Comparison of ENCODE assay signal across 9 mouse cellular contexts in the genomic region with DNA sequence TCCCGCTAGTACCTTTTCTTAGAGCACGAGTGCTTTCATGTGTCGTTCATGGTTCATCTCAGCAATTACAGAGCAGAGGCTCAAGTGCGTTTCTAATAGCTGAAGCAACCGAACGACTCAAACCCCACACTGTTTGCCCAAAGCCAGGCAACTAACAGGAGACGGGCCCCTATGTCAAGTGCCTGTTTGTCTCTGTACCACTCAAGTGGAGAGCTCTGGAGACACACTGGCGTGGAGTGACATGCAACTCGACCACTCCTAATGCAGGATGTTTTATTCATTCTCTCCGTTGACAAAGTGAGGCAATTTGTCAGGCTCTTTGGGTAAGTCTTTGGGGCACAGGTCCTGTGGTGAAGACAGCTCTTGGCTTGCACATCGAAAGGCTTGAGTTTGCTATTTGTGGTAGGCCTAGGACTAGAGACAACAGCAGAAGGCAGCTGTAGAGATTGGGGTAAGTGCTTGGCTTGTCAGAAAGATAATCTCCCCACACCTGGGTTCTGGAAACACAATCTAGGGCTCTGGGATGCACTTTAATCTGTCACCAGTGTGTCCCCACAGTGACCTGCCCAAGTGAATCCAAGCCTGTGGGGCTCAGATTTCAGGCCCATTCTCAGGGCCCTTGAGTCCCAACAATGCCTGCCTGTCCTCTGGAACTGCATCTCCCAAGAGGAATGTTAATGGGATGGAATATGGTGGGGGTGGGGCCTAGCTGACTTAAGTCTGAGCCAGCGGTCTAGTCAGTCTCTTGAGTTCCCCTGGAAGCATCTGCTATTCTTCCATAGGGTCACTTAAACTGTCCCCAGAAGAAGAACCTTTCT.
DNase-seq lines count a peak whose midpoint lies in the region; ATAC-seq and TF ChIP-seq lines count a peak whose summit lies in the region.
"Had no signal": no experiment of that assay in that cellular context is flagged by ENCODE, and none has a peak within 500 bp of the region (broad histone marks: within the 10 kb centered on the region; RNA-seq: fewer than 3 reads in every experiment).

No protein-coding gene starts in this region.

- peak overlapping the region; percentile 38 for H3K27ac ChIP-seq in heart, embryonic 15.5 days
- no peak overlapping the region for H3K27ac ChIP-seq in midbrain, embryonic 11.5 days (ENCODE audit: low read depth, low read length)
- no peak overlapping the region for H3K27ac ChIP-seq in midbrain, embryonic 14.5 days (replicated peaks; ENCODE audit: low read depth, low read length)
- H3K27ac ChIP-seq in embryonic facial prominence, embryonic 15.5 days (replicated peaks): peak overlapping the region; percentile 48; the same call in 1 of the 2 replicates
- no peak overlapping the region for H3K27ac ChIP-seq in left cerebral cortex, adult 2 months
- H3K27ac ChIP-seq: gastrocnemius, adult 2 months had no signal

- no peaks in the 10 kb centered on the region for H3K9me3 ChIP-seq in heart, embryonic 15.5 days (replicated peaks)
- no peaks in the 10 kb centered on the region for H3K9me3 ChIP-seq in midbrain, embryonic 11.5 days (ENCODE audit: control insufficient read depth, low read length)
- H3K9me3 ChIP-seq in midbrain, embryonic 14.5 days (ENCODE audit: control insufficient read depth, low read length): no peaks in the 10 kb centered on the region
- no peaks in the 10 kb centered on the region for H3K9me3 ChIP-seq in embryonic facial prominence, embryonic 15.5 days (replicated peaks)

- no peak for DNase-seq in heart, adult 11 months
- DNase-seq in midbrain, embryonic 11.5 days (ENCODE audit: low spot score, missing footprints): no peak
- DNase-seq in midbrain, embryonic 14.5 days: no peak
- DNase-seq in retina, postnatal 1 day: peak; percentile 87
- no peak for DNase-seq in thymus, postnatal 10 days (ENCODE audit: low spot score in 2 of 2)
- no peak for DNase-seq in left cerebral cortex, adult 2 months (ENCODE audit: extremely low spot score in 1 of 2, low spot score in 2 of 2)
- DNase-seq: gastrocnemius, adult 2 months had no signal

- WGBS in heart, embryonic 15.5 days: 28% methylated on average over 12 of the region's 12 CpGs
- WGBS in midbrain, embryonic 11.5 days: 52% methylated on average over 12 of the region's 12 CpGs
- WGBS in midbrain, embryonic 14.5 days: 35% methylated on average over 12 of the region's 12 CpGs
- WGBS in embryonic facial prominence, embryonic 15.5 days: 38% methylated on average over 12 of the region's 12 CpGs

- H3K9ac ChIP-seq in heart, embryonic 15.5 days: no peak overlapping the region
- no peak overlapping the region for H3K9ac ChIP-seq in midbrain, embryonic 11.5 days (ENCODE audit: low read length)
- H3K9ac ChIP-seq in midbrain, embryonic 14.5 days (replicated peaks; ENCODE audit: low read length): no peak overlapping the region
- no peak overlapping the region for H3K9ac ChIP-seq in embryonic facial prominence, embryonic 15.5 days

- intact Hi-C loops in left cerebral cortex, adult 2 months (cut with DNase I): no loop called here

- H3K36me3 ChIP-seq in heart, embryonic 15.5 days: no peaks in the 10 kb centered on the region
- H3K36me3 ChIP-seq in midbrain, embryonic 11.5 days (ENCODE audit: control insufficient read depth, insufficient read depth, low read length): no peaks in the 10 kb centered on the region
- H3K36me3 ChIP-seq in midbrain, embryonic 14.5 days (ENCODE audit: control insufficient read depth, insufficient read depth, low read length): no peaks in the 10 kb centered on the region
- no peaks in the 10 kb centered on the region for H3K36me3 ChIP-seq in embryonic facial prominence, embryonic 15.5 days

- peak; percentile 65 for ATAC-seq in heart, embryonic 15.5 days (replicated peaks; ENCODE audit: insufficient number of reproducible peaks, insufficient read depth, low FRiP score, low read depth)
- peak; percentile 63; the same call in 1 of the 2 replicates for ATAC-seq in midbrain, embryonic 11.5 days (ENCODE audit: low FRiP score)
- ATAC-seq in midbrain, embryonic 14.5 days (ENCODE audit: low FRiP score, low TSS enrichment): no peak
- no peak; the same call in 1 of the 2 replicates for ATAC-seq in embryonic facial prominence, embryonic 15.5 days (ENCODE audit: insufficient number of reproducible peaks, low FRiP score, low TSS enrichment, low read depth)

- H3K4me3 ChIP-seq in heart, embryonic 15.5 days: no peak overlapping the region
- no peak overlapping the region for H3K4me3 ChIP-seq in midbrain, embryonic 11.5 days (ENCODE audit: low read depth, low read length)
- no peak overlapping the region for H3K4me3 ChIP-seq in midbrain, embryonic 14.5 days (replicated peaks; ENCODE audit: low read depth, low read length)
- H3K4me3 ChIP-seq in embryonic facial prominence, embryonic 15.5 days (replicated peaks): no peak overlapping the region
- H3K4me3 ChIP-seq in left cerebral cortex, adult 2 months: no peak overlapping the region
- H3K4me3 ChIP-seq: gastrocnemius, adult 2 months had no signal

- H3K4me2 ChIP-seq in heart, embryonic 15.5 days: peak overlapping the region; percentile 22; the same call in 1 of the 2 replicates
- no peak overlapping the region for H3K4me2 ChIP-seq in midbrain, embryonic 11.5 days
- H3K4me2 ChIP-seq in midbrain, embryonic 14.5 days (ENCODE audit: low read length): no peak overlapping the region
- no peak overlapping the region for H3K4me2 ChIP-seq in embryonic facial prominence, embryonic 15.5 days (replicated peaks)

- H3K27me3 ChIP-seq in heart, embryonic 15.5 days: peaks cover 69% of the 10 kb centered on the region
- H3K27me3 ChIP-seq in midbrain, embryonic 11.5 days (ENCODE audit: control insufficient read depth, insufficient read depth, low read length): peaks cover 3% of the 10 kb centered on the region; the same call in 1 of the 2 replicates
- no peaks in the 10 kb centered on the region; the same call in 1 of the 2 replicates for H3K27me3 ChIP-seq in midbrain, embryonic 14.5 days (ENCODE audit: control insufficient read depth, insufficient read depth, low read length)
- H3K27me3 ChIP-seq in embryonic facial prominence, embryonic 15.5 days: no peaks in the 10 kb centered on the region

- peaks cover 35% of the 10 kb centered on the region for H3K4me1 ChIP-seq in heart, embryonic 15.5 days (replicated peaks)
- peaks cover 30% of the 10 kb centered on the region for H3K4me1 ChIP-seq in midbrain, embryonic 11.5 days (ENCODE audit: control insufficient read depth, insufficient read depth, low read length)
- H3K4me1 ChIP-seq in midbrain, embryonic 14.5 days (ENCODE audit: control insufficient read depth, insufficient read depth, low read length): peaks cover 29% of the 10 kb centered on the region
- H3K4me1 ChIP-seq in embryonic facial prominence, embryonic 15.5 days: peaks cover 51% of the 10 kb centered on the region

- no peak for TF ChIP-seq CTCF in left cerebral cortex, adult 2 months (IDR thresholded peaks at IDR 0.05)

Comparison
In these comparisons a context has a peak if more than half of its experiments do, and no peak if none do; other contexts are left out.
1. ATAC-seq: peak in heart, embryonic 15.5 days (single experiment) and midbrain, embryonic 11.5 days (single experiment); none in midbrain, embryonic 14.5 days (single experiment) and embryonic facial prominence, embryonic 15.5 days (single experiment).
2. H3K27ac ChIP-seq: peak in heart, embryonic 15.5 days (single experiment) and embryonic facial prominence, embryonic 15.5 days (single experiment); none in midbrain, embryonic 11.5 days (single experiment), midbrain, embryonic 14.5 days (single experiment) and left cerebral cortex, adult 2 months (single experiment).